Mouse (Mus musculus) liver, postnatal 0 days (tissue): ENCODE data around the gene Zfp280b.

Source experiments
- CTCF ChIP-seq: sonication (generic); IDR thresholded peaks from 2 replicates; pipeline ENCODE4 v1.5.1; 2016; ENCODE audit warnings: antibody characterized with exemption, low read depth
- EP300 ChIP-seq: IDR thresholded peaks from 2 replicates; pipeline ENCODE4 v1.6.1; 2016; ENCODE audit warnings: antibody characterized with exemption, low read depth, mild to moderate bottlenecking

DNA sequence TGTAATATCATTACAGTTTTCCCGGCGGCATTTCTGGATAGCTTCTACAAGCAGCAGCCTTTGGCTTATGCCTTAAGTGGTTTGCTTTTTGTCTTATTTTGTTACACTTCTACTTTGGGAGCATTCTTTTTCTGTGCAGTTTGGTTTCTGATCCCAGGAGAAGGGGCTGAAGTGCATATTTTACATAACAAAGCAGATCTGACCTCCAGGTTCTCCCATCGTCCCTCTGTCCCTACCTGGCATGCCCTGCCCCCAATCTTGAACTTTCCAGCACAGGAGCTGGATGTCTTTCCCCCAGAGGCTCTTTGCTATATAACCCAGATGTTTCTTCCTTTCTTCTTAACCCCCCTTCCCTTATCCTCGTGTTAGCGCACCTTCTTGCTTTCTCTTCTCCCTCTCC is 12.9 kb downstream of the Zfp280b start:
- TF ChIP-seq CTCF, result no peak
- no peak for TF ChIP-seq EP300
